Mouse (Mus musculus): ENCODE measurements around the gene Trappc3l. TPM values are rescaled to one million over a fixed set of nuclear protein-coding genes. Genes with fewer than 3 reads are reported as not detected.
"Not testable (repeated sequence)": the region's sequence is repeated elsewhere in the genome, so short reads cannot be mapped to it uniquely, and the experiment has no call there.

Trappc3l gene
- not detected in 2 replicates for polyA plus RNA-seq (2015; fragmentation: Nextera tagmentation; extraction: Ambion mirVana)

DNA sequence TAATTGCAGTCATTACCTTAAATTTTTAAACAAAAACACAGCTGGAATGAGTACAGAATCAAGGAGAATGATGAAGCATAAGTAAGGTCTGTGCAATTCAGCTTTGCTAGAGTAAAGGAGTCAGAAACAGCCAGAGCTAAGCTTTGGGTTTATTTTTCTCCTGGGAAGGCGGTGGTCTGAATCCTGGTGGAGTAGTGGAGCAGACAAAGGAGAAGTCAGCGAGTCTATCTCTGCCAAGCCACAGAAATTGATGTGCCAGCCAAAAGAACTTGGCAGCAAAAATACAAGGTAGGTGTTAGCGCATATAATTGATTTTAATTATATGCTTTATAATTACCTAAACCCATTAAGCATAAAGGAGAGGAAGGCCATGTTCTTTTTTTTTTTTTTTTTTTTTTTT, at the start of gene Trappc3l:
Gene Trappc3l, plus strand, starts transcription at position 197 of the 400 bp plus-strand sequence.
- no peak within 1 kb of the TSS for H3K27ac ChIP-seq
- no peaks in the 10 kb centered on the region for H3K9me3 ChIP-seq
- no peaks in the 10 kb centered on the region for H3K36me3 ChIP-seq (replicated peaks)
- ATAC-seq (replicated peaks) = no peak
- H3K4me1 ChIP-seq = peaks cover 7% of the 10 kb centered on the region
- no peaks in the 10 kb centered on the region for H3K27me3 ChIP-seq (replicated peaks)
- no peak within 1 kb of the TSS for H3K4me2 ChIP-seq
- H3K9ac ChIP-seq = no peak within 1 kb of the TSS
- no peak within 1 kb of the TSS for H3K4me3 ChIP-seq
- 70% methylated on average over 3 of the region's 3 CpGs for WGBS

DNA sequence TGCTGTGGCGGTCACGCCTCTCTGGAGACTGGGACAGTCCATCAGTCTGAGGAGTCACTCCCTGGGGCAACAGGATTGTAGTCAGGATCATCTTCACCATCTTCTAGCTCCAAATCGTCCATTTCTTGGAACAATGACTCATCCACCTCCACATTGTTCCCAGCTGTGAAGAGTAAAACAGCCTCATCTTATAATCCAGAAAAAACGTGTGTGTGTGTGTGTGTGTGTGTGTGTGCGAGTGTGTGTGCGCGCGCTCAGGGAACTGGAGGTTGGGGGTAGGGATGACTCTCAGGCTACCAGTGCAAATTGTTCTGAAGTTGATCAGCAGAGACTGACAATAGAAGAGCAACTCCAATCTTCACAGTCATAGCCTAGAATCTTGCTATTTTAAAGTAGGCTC, 40.7 kb upstream of the Trappc3l start:
- H3K27me3 ChIP-seq (replicated peaks); H3K9ac ChIP-seq; H3K4me3 ChIP-seq; ATAC-seq (replicated peaks); H3K27ac ChIP-seq; H3K4me2 ChIP-seq; H3K9me3 ChIP-seq; H3K4me1 ChIP-seq: not testable (repeated sequence)
- WGBS = 94% methylated on average over 6 of the region's 8 CpGs
- H3K36me3 ChIP-seq (replicated peaks) = peaks cover 51% of the 10 kb centered on the region; the same call in 1 of the 2 replicates

DNA sequence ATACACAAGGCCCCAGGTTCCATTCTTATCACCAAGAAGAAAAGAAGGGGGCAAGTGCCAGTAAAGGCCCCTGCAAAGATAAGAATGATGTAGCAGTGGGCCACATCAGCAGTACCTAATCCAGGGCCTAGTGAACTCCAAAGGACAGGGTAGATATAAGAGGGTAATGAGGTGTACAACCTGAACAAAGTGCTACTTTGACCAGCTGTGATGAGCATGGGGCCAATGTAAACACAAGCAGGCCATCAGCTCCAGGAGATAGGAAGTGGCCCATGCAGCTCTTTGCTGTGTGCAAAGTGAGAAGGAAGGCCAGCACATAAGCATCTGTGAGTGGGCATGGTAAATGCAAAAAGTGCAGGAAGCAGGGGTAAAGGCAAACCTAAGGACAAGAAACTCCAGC, 39.0 kb upstream of the Trappc3l start:
- Histone ChIP-seq H3K27me3 (replicated peaks) (no peaks in the 10 kb centered on the region), H3K4me1 (no peaks in the 10 kb centered on the region), H3K9ac (no peak overlapping the region), H3K4me2 (no peak overlapping the region), H3K27ac (no peak overlapping the region), H3K36me3 (replicated peaks) (peaks cover 53% of the 10 kb centered on the region), H3K4me3 (no peak overlapping the region), H3K9me3 (no peaks in the 10 kb centered on the region)
- ATAC-seq (replicated peaks) = no peak

DNA sequence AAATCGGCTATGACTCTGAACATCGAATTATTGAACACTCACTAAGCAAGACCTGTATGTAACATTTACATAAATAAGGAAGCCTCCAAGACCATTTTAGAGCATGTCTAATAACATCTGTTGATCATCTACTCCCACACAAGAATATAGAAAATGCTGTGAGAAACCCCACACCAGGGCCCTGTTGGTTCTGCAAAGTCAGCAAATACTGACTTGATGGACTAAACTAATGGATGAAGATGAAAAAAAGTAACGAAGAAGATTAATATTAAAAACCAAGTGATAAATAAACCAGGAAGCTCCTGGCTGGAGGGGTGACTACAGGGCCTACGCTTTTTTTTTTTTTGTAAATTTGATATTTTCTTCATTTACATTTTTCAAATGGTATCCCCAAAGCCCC, 24.8 kb upstream of the Trappc3l start:
- Histone ChIP-seq H3K27ac (no peak overlapping the region), H3K27me3 (replicated peaks) (no peaks in the 10 kb centered on the region), H3K4me3 (no peak overlapping the region), H3K4me2 (no peak overlapping the region), H3K9ac (no peak overlapping the region), H3K4me1 (peaks cover 8% of the 10 kb centered on the region), H3K9me3 (no peaks in the 10 kb centered on the region), H3K36me3 (replicated peaks) (peaks cover 6% of the 10 kb centered on the region; the same call in 1 of the 2 replicates)
- WGBS = 96% methylated on average over 4 of the region's 4 CpGs
- no peak for ATAC-seq (replicated peaks)

DNA sequence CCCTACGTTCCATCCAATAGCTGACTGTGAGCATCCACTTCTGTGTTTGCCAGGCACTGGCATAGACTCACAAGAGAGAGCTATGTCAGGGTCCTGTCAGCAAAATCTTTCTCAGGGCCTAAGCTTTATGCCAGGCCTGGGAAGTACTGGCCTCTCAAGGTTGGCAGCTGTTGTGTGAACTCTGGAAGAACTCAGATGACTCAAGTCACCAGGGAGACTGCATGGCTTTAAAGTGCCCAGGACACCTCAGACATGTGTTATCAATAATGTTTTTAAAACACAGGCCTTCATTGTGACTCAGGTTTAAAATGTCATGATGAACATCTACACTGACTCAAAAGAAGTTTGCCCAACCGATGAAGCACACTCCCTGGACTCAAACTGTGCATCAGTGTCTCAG, 24.2 kb upstream of the Trappc3l start:
- WGBS = 71% methylated on average over 2 of the region's 2 CpGs
- no peaks in the 10 kb centered on the region for H3K9me3 ChIP-seq
- ATAC-seq (replicated peaks) = no peak

DNA sequence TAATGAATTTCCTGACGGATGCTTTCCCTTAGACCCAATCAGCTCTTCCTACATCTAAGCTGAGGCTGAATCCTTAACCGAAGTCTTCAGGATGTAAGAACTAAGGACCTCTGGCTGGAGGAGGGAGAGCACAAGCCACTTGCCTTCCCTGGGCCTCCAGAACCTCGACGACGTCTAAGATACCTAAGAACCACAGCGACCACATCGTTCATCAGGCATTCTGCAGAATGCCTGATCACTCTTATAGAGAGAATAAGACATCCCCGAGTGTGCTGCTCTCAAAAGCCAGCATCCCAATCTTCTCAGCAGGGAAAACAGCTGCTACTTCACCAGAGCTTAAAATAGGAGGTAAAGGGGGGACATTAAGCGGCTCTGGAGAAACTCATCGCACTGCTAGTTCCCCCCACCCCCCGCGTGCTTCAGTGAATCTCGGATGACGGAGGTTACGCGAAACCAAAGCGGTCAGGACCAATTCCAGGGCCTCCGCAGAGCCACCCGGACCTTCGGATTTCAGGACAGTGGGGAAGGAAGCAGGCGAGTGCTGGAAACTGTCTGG, 18.6 kb upstream of the Trappc3l start:
- Histone ChIP-seq H3K9me3 (no peaks in the 10 kb centered on the region), H3K4me3 (peak overlapping the region; percentile 87), H3K9ac (peak overlapping the region; percentile 94), H3K27me3 (replicated peaks) (no peaks in the 10 kb centered on the region), H3K27ac (peak overlapping the region; percentile 87), H3K4me1 (peaks cover 22% of the 10 kb centered on the region), H3K36me3 (replicated peaks) (no peaks in the 10 kb centered on the region), H3K4me2 (peak overlapping the region; percentile 56)
- WGBS = under 1% methylated on average over 21 of the region's 21 CpGs
- peak; percentile 10 for ATAC-seq (replicated peaks)

More for the DNA sequence above, 24.2 kb upstream of the Trappc3l start:
- no peaks in the 10 kb centered on the region for H3K36me3 ChIP-seq (replicated peaks)
- no peak overlapping the region for H3K4me3 ChIP-seq
- no peak overlapping the region for H3K27ac ChIP-seq
- no peak overlapping the region for H3K9ac ChIP-seq
- no peak overlapping the region for H3K4me2 ChIP-seq
- no peaks in the 10 kb centered on the region for H3K27me3 ChIP-seq (replicated peaks)
- H3K4me1 ChIP-seq = peaks cover 14% of the 10 kb centered on the region

DNA sequence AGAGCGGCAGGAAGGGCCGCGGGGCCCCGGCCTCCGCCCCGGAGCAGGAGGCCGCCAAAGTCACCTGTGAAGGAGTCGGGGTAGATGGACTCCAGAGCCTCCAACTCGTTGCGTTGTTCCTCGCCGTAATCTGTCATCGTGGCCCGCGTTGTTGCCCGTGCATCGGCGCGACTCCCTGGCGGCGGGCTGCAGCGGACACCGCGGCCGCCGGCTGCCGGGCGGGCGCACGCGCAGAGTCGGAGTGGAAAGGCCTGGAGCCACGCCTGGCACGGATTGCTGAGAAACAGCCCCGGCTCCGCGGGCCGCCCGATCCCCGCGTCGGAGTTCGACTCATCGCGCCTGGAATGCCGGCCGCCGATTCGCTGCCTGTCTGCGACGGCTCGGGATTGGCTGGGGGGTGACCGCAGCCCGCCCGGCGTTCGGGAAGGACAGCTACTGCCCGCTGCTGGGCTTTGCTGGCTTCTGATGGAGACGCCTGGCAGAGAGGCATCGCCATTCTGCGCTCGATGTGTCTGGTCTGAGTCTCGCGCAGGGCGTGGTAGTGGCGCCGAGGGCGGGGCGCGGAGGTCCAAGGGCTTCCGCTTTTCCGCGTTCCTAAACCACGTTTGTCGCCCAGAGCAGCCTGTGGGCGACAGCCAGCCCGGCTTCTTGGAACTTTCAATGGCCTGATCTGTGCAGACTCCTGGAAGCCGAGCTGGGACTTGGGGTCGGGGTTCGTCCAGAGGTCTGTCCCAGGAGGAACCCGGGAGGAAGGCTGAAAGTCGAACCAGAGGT, 17.9 kb upstream of the Trappc3l start, which contains the start of gene Rwdd1:
Gene Rwdd1, minus strand, starts transcription at position 323 of the 774 bp plus-strand sequence.
- peak within 1 kb of the TSS; percentile 87 for H3K27ac ChIP-seq
- H3K27me3 ChIP-seq (replicated peaks) = no peaks in the 10 kb centered on the region
- peak within 1 kb of the TSS; percentile 87 for H3K4me3 ChIP-seq
- peak within 1 kb of the TSS; percentile 56 for H3K4me2 ChIP-seq
- WGBS = under 1% methylated on average over 82 of the region's 82 CpGs
- no peaks in the 10 kb centered on the region for H3K9me3 ChIP-seq
- peak within 1 kb of the TSS; percentile 94 for H3K9ac ChIP-seq
- no peaks in the 10 kb centered on the region for H3K36me3 ChIP-seq (replicated peaks)
- peaks cover 19% of the 10 kb centered on the region for H3K4me1 ChIP-seq
- peak; percentile 100 for ATAC-seq (replicated peaks)

DNA sequence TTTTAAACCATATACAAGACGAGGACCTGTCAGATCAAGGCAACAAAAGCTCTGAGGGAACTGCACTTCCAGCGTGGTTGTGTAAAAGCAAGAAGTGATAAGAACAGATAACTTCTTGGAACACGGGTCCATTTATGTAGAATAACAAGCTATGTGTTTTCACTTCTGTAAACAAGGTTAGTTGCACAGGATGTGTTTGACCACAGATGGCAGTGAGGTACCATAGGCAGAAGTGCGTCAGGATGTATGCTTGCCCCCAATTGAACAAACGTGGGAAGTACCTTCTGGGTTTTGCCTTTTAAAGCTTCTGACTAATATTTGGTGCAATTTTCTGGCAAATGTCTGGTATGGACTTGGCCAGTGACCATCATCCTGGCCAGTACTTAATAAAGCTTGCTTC, 7.1 kb upstream of the Trappc3l start:
- no peak for ATAC-seq (replicated peaks)
- H3K9ac ChIP-seq = no peak overlapping the region
- no peak overlapping the region for H3K27ac ChIP-seq
- H3K27me3 ChIP-seq (replicated peaks) = no peaks in the 10 kb centered on the region
- H3K4me3 ChIP-seq = no peak overlapping the region
- H3K4me1 ChIP-seq = peaks cover 7% of the 10 kb centered on the region
- no peak overlapping the region for H3K4me2 ChIP-seq
- no peaks in the 10 kb centered on the region for H3K36me3 ChIP-seq (replicated peaks)
- 84% methylated on average over 5 of the region's 5 CpGs for WGBS
- no peaks in the 10 kb centered on the region for H3K9me3 ChIP-seq

DNA sequence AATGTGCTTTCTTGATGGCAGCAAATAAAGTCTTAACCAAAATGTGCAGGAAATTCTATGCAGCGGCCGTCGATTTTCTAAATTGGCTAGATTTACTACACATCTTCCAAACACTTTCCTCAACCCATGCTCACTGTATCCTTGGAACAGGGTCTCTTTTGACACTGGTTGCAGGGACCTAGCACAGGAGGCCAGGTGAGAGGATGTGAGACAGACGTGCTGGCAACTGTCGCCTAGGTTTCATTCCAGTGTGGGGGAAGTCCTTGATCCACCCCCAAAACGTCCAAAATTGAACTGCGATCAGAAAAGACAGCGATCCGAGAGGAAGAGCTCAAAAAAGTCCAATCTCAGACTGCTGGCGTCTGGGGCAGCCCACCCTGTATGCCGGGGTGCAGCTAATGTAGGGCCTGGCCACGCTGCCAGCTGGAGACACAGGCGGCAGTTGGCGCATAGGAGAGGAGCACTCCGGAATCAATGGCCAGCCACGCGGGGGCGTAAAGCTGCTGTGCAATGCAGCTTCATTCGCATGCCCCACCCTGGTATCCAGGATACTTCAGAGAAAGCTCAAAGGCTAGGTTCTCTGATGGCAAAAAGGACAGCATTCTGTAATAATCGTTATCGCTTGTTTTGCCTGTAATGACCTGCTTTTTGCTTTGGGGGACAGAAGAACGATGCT, 3.6 kb upstream of the Trappc3l start:
- Histone ChIP-seq H3K4me1 (peaks cover 7% of the 10 kb centered on the region), H3K9me3 (no peaks in the 10 kb centered on the region), H3K9ac (peak overlapping the region; percentile 19; the same call in 1 of the 2 replicates), H3K27me3 (replicated peaks) (no peaks in the 10 kb centered on the region), H3K27ac (no peak overlapping the region), H3K4me3 (0 out of 2 replicates have a peak overlapping the region, but pooled peaks have one; percentile 10), H3K4me2 (peak overlapping the region; percentile 49), H3K36me3 (replicated peaks) (no peaks in the 10 kb centered on the region)
- WGBS = 22% methylated on average over 22 of the region's 22 CpGs
- peak; percentile 95 for ATAC-seq (replicated peaks)

DNA sequence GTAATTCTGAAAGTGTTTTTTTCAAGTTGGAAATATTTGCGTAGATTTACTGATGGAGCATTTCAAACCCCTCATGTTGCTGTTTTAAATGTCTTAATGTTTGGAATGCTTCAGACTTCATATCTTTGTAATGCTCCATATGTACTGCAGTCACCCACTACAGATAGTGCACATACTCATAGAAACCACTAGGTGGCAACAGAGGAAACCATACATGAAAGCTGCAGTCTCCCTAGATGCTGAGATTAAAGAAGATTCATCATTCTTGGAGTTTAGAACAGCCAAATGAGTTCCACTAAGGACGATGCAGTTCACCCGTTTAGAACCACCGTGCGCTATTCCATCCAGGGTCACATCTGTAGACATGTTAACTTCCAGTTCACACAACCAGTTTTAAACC, 810 bp upstream of the Trappc3l start:
- Histone ChIP-seq H3K9me3 (no peaks in the 10 kb centered on the region), H3K4me3 (no peak overlapping the region), H3K27ac (no peak overlapping the region), H3K4me1 (peaks cover 7% of the 10 kb centered on the region), H3K4me2 (no peak overlapping the region), H3K9ac (no peak overlapping the region), H3K27me3 (replicated peaks) (no peaks in the 10 kb centered on the region), H3K36me3 (replicated peaks) (no peaks in the 10 kb centered on the region)
- ATAC-seq (replicated peaks) = peak; percentile 81
- WGBS = 18% methylated on average over 5 of the region's 5 CpGs

DNA sequence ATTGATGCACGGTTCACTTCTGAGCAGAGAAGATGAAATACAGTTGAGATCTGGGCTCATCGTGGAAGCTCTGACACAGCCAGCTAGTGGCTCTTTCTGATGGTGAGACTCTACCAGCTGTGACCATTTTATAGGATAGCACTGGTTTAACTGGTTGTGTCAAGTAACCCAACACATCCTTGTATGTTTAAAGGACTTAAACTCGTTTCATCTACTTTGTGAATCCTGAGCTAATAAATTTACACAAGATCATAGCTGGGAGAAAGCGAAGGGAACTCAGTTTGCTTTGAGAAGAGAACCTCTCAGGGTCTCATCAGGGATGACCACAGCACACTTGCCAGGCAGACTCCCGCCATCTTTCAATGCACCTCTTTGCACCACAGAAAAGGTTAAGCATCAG, 6.8 kb downstream of the Trappc3l start, which contains the start of gene Calhm4:
Gene Calhm4, minus strand, starts transcription at position 101 of the 400 bp plus-strand sequence.
- Histone ChIP-seq H3K36me3 (replicated peaks) (no peaks in the 10 kb centered on the region), H3K4me1 (no peaks in the 10 kb centered on the region), H3K9ac (no peak within 1 kb of the TSS), H3K9me3 (no peaks in the 10 kb centered on the region), H3K27me3 (replicated peaks) (no peaks in the 10 kb centered on the region), H3K27ac (no peak within 1 kb of the TSS), H3K4me2 (no peak within 1 kb of the TSS), H3K4me3 (no peak within 1 kb of the TSS)
- no peak for ATAC-seq (replicated peaks)
- 89% methylated on average over 5 of the region's 5 CpGs for WGBS

DNA sequence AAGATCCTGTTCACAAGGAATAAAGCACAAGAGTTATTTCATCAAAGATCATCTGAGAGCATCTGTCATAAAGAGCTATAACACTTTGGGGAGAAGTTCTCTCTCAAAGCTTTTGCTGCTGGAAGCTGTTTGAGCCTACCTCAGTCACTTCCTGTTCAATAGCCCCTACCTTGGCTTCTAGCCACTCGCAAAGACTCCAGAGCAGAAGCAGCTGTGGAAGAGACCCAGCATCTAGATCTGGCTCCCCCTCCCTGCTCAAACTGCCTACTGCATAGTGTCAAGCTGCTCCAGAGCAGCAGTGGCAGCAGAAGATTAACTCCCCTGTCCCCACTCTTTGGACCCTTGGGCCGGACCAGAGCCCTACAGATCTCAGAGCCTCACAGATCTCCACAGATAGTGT, 16.6 kb downstream of the Trappc3l start:
- WGBS = 92% methylated on average over 2 of the region's 2 CpGs

More for the DNA sequence above, 16.6 kb downstream of the Trappc3l start:
- no peaks in the 10 kb centered on the region for H3K36me3 ChIP-seq (replicated peaks)
- no peak overlapping the region for H3K9ac ChIP-seq
- no peaks in the 10 kb centered on the region for H3K27me3 ChIP-seq (replicated peaks)
- no peak overlapping the region for H3K27ac ChIP-seq
- no peak overlapping the region for H3K4me2 ChIP-seq
- H3K4me1 ChIP-seq = no peaks in the 10 kb centered on the region
- no peak for ATAC-seq (replicated peaks)
- no peaks in the 10 kb centered on the region for H3K9me3 ChIP-seq
- H3K4me3 ChIP-seq = no peak overlapping the region
